Mouse (Mus musculus) right cerebral cortex, postnatal 25 days (tissue): ENCODE measurements around the gene Cmtm8.
A peak's percentile ranks its signal among the peaks of the same experiment; 100 is the strongest.

ENCODE experiments used
- DNase-seq: peaks from one replicate; pipeline ENCODE4 v3.0.0; 2022

Gene Cmtm8

GRCm38 (mm10) chr9:114781526-114782212 lies 62.3 kb downstream of the Cmtm8 start, which contains the start of gene Cmtm7:
Gene Cmtm7 (minus strand): TSS chr9:114781856.
- peak; percentile 42 for DNase-seq

DNA sequence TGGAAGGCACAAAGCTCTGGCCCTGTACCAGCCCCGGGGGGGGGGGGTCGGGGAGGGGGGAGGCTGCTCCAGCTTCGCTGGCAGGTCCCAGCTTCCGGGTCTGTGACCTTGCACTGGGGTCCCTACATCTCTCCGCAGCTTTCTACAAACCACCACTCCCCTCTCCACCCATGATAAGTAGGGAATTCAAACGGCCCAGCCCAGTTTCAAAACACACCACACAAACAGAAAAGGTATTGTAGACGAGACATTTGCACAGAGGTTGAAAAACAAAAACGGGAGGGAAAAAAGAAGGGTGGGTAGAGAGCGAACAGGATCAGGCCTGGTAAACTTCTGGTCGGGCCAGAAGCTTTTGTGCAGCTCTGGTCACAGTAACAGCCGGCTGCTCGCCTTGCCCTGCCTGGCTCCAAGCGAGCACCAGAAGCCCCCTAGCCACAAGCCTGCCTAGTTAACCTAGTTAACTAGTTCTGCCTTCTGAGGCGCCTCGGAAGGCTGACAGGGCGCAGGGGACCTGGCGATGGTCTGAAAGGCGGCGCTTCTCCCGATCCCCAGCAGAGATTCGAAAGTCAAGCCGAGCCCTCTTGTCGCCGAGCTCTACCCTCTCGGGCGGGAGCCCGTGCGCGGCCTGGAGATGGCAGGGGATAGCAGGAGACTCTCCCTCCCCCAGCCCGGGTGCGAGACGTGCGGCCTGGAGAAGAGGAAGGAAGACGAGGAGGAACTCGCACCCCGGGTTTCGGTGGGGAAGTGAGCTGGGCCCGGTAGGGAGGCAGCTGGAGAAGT lies 63.0 kb downstream of the Cmtm8 start:
- DNase-seq = peak; percentile 44

- no peak for DNase-seq
Observed at GRCm38 (mm10) chr9:114779984-114780745, 63.8 kb downstream of the Cmtm8 start.

DNA sequence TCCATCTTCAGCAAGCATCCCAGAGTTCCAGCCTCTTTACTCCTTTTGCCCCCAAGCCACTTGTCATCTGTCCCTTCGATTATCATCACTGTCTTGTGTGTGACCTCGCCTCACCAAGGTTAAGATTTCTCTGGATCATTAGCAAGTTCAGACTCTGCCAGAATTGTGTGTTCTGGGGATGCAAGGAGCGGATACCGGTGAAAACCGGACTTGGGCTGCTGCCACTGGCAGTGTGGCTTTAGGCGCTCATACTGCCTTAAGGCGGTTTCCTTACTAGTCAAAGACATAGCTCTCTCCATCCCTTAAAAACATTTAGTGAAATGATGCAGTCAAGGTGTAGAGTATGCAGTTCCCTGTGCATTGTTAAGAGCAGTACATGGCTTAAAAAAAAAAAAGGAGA lies 65.1 kb downstream of the Cmtm8 start:
- DNase-seq = no peak

DNA sequence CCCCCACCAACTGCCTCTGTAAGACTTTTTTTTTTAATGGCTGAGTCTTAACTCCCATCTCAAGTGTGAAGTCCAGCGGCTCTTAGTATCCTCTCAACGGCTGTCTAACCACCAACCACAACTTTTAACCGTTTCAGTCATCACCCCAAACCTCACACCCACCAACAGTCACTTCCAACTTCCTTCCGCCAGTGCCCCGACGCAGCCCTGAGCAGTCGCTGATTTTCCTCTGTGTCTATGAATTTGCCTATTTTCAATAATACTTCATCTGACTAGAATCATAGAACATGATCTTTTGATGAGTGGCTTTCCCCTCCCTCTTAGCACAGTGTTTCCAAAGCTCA lies 65.9 kb downstream of the Cmtm8 start:
- DNase-seq = no peak

GRCm38 (mm10) chr9:114777178-114778046 lies 66.5 kb downstream of the Cmtm8 start:
- DNase-seq = no peak

- no peak for DNase-seq
Observed at GRCm38 (mm10) chr9:114776361-114776760, 67.6 kb downstream of the Cmtm8 start.

- DNase-seq = peak; percentile 28
Observed at GRCm38 (mm10) chr9:114775272-114775671, 68.7 kb downstream of the Cmtm8 start.

DNA sequence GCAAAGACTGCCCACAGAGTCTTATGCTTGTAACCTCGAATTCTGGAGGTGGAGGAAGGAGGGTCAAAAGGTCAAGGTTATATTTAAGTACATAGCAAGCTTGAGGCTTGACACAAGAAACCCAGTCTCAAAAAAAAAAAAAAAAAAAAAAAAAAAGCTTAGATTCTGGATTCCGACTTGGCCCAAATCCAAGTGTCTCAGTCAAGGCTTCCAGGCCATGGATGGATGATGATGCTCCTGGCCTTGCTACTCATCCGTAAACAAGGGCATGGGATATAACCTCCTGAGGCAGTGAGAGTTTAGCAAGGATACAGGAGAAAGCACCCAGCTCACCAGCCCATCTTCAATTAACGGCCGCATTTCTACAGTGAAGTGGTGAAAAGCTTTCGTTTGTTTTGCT lies 69.3 kb downstream of the Cmtm8 start:
- DNase-seq = no peak

DNA sequence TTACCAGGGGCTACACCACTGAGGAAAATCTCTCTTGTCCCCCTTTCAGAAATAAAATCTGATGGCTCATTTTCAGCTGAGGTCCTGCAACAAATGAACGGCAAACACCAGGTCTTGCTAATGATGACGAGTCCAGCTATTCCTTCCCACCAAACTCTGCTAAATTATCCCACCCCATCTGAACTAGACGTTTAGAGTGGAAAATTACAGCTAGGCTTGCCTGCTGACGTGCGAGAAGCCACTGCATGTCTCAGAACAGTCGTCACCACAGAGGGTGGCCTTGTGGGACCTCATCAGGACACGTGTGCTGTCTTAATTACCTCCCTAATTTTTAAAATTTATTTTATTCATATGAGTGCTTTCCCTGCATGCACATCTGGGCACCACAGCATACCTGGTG lies 72.4 kb downstream of the Cmtm8 start:
- no peak for DNase-seq

GRCm38 (mm10) chr9:114770224-114770623 lies 73.7 kb downstream of the Cmtm8 start:
- DNase-seq = no peak

DNA sequence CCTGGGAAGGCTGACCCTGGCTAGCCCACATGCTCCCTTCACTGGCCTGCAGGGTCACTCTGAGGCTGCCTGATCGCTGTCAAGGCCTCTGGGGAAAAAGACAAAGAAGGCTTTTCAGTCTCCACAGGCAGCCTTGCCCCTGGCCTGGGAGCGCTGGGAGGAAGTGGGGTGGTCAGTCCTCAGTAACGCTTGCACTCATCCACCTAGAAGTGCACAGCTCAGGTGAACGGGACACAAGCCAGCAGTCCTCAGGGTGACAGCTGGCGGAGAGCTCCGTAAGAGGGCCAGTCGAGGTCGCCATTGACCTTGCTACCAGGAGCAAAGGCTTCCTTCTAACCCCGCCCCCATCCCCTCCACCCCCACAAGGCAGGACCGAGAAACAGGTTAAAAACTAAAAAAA lies 75.9 kb downstream of the Cmtm8 start:
- no peak for DNase-seq

DNA sequence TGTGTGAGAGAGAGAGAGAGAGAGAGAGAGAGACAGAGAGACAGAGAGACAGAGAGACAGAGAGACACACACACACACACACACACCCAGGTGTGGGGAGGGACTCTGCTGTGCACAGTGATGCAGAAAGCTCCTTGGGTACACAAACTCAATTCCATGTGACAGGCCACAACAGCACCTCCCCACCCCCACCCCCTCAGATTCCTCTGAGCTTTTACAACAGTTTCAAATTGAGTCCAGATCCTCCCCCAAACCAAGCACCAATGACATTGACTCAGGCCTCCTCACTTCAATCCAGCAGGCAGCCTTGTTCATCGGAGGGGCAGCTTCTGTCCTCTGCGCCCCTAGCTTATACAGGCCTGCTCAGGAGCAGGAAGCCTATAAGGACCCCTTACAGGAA lies 76.4 kb downstream of the Cmtm8 start:
- no peak for DNase-seq

GRCm38 (mm10) chr9:114767030-114767429 lies 76.9 kb downstream of the Cmtm8 start:
- peak; percentile 28 for DNase-seq

- no peak for DNase-seq
Observed at GRCm38 (mm10) chr9:114763341-114763740, 80.6 kb downstream of the Cmtm8 start.

DNA sequence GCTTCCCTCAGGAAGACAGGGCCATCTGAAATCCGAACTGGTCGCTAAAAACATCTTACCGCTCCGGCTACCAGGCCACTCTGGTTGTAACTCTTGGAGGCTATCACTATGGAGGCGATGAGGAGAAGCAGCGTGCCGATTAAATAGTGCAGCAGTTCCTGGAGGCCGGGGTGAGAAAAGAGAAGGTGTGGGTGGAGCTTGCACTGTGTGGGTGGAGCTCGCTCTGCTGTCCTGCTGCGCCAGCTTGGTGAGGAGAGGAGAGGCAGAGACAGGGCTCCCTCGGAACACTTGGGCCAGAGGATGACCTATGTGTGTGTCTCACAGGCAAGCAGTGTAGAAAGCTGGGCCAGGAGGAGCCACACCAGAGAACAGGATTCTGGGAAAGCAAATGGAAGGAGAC lies 82.1 kb downstream of the Cmtm8 start:
- no peak for DNase-seq

DNA sequence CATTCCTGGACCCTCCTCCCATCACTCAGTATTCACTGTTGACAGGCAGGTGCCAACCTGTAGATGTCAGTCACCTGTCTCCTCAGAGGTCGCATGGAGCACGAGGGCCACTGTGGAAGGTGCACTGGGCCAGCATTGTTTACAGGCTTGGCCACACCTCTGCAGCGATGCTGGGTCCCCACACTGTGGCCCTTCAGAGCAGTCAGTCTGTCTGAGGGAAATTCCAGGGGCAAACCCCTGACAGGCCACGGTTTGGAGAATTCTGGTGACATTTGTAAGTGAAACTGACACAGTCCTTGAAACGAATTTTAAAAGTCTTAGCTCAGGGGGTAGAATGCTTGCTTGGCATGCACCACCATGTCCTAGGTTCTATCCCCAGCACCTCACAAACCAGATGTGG lies 83.6 kb downstream of the Cmtm8 start:
- no peak for DNase-seq

- no peak for DNase-seq
Observed at GRCm38 (mm10) chr9:114759886-114760285, 84.1 kb downstream of the Cmtm8 start.

DNA sequence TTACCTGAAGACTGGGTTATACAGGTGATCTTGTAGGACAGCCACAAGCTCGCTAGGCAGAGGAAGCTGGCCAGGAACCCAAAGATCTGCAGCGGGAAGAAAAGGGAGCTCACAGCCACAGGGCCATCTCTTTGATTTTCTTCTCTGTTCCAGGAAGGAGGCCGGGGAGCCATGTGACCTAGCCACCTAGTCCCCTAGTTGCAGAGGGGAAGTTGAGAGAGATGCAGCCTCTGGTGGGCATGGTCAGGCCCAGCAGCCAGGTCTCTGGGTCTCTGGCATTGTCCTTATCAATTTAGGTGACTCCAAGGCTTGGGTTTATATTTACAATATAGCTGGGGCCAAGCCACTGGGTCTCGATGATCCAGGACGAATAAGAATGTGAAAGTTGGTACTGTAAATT lies 85.2 kb downstream of the Cmtm8 start:
- DNase-seq = no peak

GRCm38 (mm10) chr9:114758272-114758671 lies 85.7 kb downstream of the Cmtm8 start:
- no peak for DNase-seq

- DNase-seq = peak; percentile 90
Observed at GRCm38 (mm10) chr9:114752863-114753484, 91.0 kb downstream of the Cmtm8 start.

DNA sequence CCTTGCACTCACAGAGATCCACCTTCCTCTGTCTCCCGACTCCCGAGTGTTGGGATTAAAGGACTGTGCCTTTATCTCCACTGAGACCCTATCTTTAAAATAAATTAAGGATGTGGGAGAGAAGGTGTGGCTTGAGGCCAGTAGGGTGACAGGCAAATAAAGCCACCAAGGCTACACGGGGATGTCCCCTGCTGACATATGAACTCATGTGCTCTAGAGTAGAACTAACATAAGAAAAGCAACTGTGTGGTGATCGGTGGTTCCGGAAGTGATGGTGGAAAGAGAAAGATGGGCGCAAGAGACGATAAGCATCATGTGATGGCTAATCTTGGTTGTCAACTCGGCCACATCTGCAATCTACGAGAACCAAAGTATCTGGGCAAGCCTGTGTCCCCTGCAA lies 91.6 kb downstream of the Cmtm8 start:
- DNase-seq = no peak
